Mouse (Mus musculus): Measurements from ENCODE around the gene Rer1.

GRCm38 (mm10) chr4:155042606-155043288 lies 43.4 kb downstream of the Rer1 start:
- TF ChIP-seq POLR2A (IDR thresholded peaks at IDR 0.05; ENCODE audit: borderline replicate concordance, control insufficient read depth, low read depth, low read length) (no peak), CTCF (IDR thresholded peaks at IDR 0.05; ENCODE audit: control insufficient read depth, insufficient read depth, low read length) (no peak)
